In the genomic region with DNA sequence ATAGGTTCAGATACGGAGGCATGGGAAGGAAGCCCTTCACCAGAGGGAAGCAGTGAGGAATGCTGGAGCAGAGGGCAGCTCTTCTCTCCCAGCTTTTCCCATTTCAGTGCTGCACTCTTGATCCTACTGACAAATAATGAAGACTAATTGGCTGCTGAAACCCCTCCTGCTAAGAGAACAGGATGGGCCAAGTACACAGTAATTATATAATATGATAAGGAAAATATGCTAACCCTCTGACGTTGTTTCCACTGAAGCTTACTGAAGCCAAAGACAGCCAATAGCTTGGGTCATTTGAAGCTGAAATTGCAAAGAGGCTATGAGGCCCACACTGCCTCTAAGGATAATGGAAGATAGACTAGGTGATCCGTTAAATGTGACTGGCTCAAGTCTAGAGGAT, we compare ENCODE assay signal across 26 mouse cellular contexts.
DNase-seq lines count a peak whose midpoint lies in the region; ATAC-seq and TF ChIP-seq lines count a peak whose summit lies in the region.
"Had no signal": no experiment of that assay in that cellular context is flagged by ENCODE, and none has a peak within 500 bp of the region (broad histone marks: within the 10 kb centered on the region; RNA-seq: fewer than 3 reads in every experiment).

No protein-coding gene starts in this region.

- no peaks in the 10 kb centered on the region for H3K9me3 ChIP-seq in kidney, postnatal 0 days (replicated peaks; ENCODE audit: low read length)
- no peaks in the 10 kb centered on the region for H3K9me3 ChIP-seq in lung, embryonic 15.5 days
- H3K9me3 ChIP-seq: embryonic facial prominence, embryonic 15.5 days; hindbrain, embryonic 12.5 days; hindbrain, embryonic 15.5 days had no signal

- H3K9ac ChIP-seq in kidney, postnatal 0 days (ENCODE audit: low read depth, low read length) = no peak overlapping the region
- H3K9ac ChIP-seq in lung, embryonic 15.5 days = no peak overlapping the region
- H3K9ac ChIP-seq: embryonic facial prominence, embryonic 15.5 days; forebrain, postnatal 0 days; hindbrain, embryonic 12.5 days; hindbrain, embryonic 15.5 days had no signal

- H3K4me1 ChIP-seq in kidney, postnatal 0 days (replicated peaks; ENCODE audit: insufficient read depth, low read length) = no peaks in the 10 kb centered on the region
- no peaks in the 10 kb centered on the region for H3K4me1 ChIP-seq in lung, embryonic 15.5 days
- H3K4me1 ChIP-seq: embryonic facial prominence, embryonic 15.5 days; hindbrain, embryonic 12.5 days; hindbrain, embryonic 15.5 days had no signal

- H3K4me2 ChIP-seq in kidney, postnatal 0 days (ENCODE audit: low read length) = no peak overlapping the region
- no peak overlapping the region for H3K4me2 ChIP-seq in lung, embryonic 15.5 days
- H3K4me2 ChIP-seq: embryonic facial prominence, embryonic 15.5 days; heart, embryonic 11.5 days; hindbrain, embryonic 12.5 days; hindbrain, embryonic 15.5 days had no signal

- no peak overlapping the region for H3K27ac ChIP-seq in kidney, postnatal 0 days
- peak overlapping the region; percentile 55; the same call in 1 of the 2 replicates for H3K27ac ChIP-seq in lung, embryonic 15.5 days
- H3K27ac ChIP-seq: embryonic facial prominence, embryonic 15.5 days; gastrocnemius, adult 2 months; hindbrain, embryonic 12.5 days; hindbrain, embryonic 15.5 days had no signal

- DNase-seq in kidney, postnatal 0 days (ENCODE audit: low spot score) = peak; percentile 18
- no peak for DNase-seq in kidney, postnatal 36 days
- no peak for DNase-seq in lung, postnatal 10 days
- DNase-seq in retina, postnatal 1 day = peak; percentile 41
- no peak for DNase-seq in retina, embryonic 14.5 days (ENCODE audit: low spot score)
- DNase-seq: adrenal gland, adult 2 months; adrenal gland, postnatal 14 days; B cell, adult 2 months; cerebellum, adult 11-12 months; cerebellum, adult 8-10 months; cerebellum, postnatal 10 days; cerebellum, postnatal 36 days; embryo, embryonic 11 days; forebrain, postnatal 0 days; gastrocnemius, adult 2 months; gastrocnemius, postnatal 14 days; heart, adult 11 months had no signal

- ATAC-seq in kidney, postnatal 0 days (replicated peaks; ENCODE audit: low FRiP score, low read depth) = no peak
- ATAC-seq in lung, embryonic 15.5 days (ENCODE audit: borderline replicate concordance, extremely low read depth, low FRiP score, low TSS enrichment) = peak; percentile 80
- ATAC-seq in monocyte, adult 5-6 weeks (replicated peaks; ENCODE audit: insufficient number of reproducible peaks, low FRiP score, low TSS enrichment, poor library complexity, severe bottlenecking) = no peak
- ATAC-seq: forebrain, embryonic 14.5 days; forebrain, postnatal 0 days had no signal

- H3K27me3 ChIP-seq in kidney, postnatal 0 days (ENCODE audit: insufficient read depth, low read length) = no peaks in the 10 kb centered on the region
- H3K27me3 ChIP-seq in lung, embryonic 15.5 days = no peaks in the 10 kb centered on the region
- H3K27me3 ChIP-seq: CH12.LX; embryonic facial prominence, embryonic 15.5 days; hindbrain, embryonic 12.5 days; hindbrain, embryonic 15.5 days had no signal

- H3K36me3 ChIP-seq in kidney, postnatal 0 days (ENCODE audit: insufficient read depth, low read length) = no peaks in the 10 kb centered on the region
- no peaks in the 10 kb centered on the region for H3K36me3 ChIP-seq in lung, embryonic 15.5 days
- H3K36me3 ChIP-seq: embryonic facial prominence, embryonic 15.5 days; G1E; hindbrain, embryonic 12.5 days; hindbrain, embryonic 15.5 days had no signal

- no peak for TF ChIP-seq CTCF in kidney, postnatal 0 days (IDR thresholded peaks at IDR 0.05; ENCODE audit: low read depth)

- no peak overlapping the region for H3K4me3 ChIP-seq in kidney, postnatal 0 days (replicated peaks; ENCODE audit: low read depth, low read length)
- H3K4me3 ChIP-seq in lung, embryonic 15.5 days = no peak overlapping the region
- H3K4me3 ChIP-seq: embryonic facial prominence, embryonic 15.5 days; gastrocnemius, adult 2 months; hindbrain, embryonic 12.5 days; hindbrain, embryonic 15.5 days had no signal

- 60% methylated on average over 3 of the region's 3 CpGs for WGBS in kidney, postnatal 0 days
- 21% methylated on average over 3 of the region's 3 CpGs for WGBS in lung, embryonic 15.5 days

Comparison
In these comparisons a context has a peak if more than half of its experiments do, and no peak if none do; other contexts are left out.
1. DNase-seq: peak in kidney, postnatal 0 days (single experiment) and retina, postnatal 1 day (single experiment); none in kidney, postnatal 36 days (0 of 2), lung, postnatal 10 days (single experiment) and retina, embryonic 14.5 days (single experiment).